19 mouse cellular contexts compared by ENCODE assay signal in the genomic region with DNA sequence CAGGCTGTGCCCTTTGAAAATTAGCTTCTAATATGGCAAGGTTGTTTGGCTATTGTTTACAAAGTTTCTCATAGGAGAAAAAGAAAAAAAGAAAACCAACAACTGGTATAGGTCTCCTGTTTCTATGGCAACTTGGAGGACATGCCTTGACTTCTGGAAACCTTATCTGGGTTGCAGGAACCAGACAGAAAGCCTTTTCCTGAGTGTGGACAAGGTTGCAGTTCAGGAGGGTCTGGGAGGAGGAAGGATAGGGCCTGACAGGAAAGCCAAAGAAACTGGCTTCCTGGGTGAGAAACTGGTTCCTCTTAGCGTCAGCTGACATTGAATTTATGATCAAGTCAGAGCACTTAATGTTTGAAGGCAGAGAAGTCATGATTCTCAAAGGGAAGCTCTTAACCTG.
"Had no signal": no experiment of that assay in that cellular context is flagged by ENCODE, and none has a peak within 500 bp of the region (broad histone marks: within the 10 kb centered on the region; RNA-seq: fewer than 3 reads in every experiment).

No protein-coding gene starts in this region.

- H3K9me3 ChIP-seq: liver, embryonic 12.5 days; midbrain, embryonic 12.5 days; neural tube, embryonic 13.5 days; neural tube, embryonic 15.5 days had no signal

- ATAC-seq: liver, embryonic 12.5 days; midbrain, embryonic 16.5 days had no signal

- H3K27ac ChIP-seq: liver, embryonic 12.5 days; liver, embryonic 14.5 days; midbrain, embryonic 12.5 days; neural tube, embryonic 13.5 days; neural tube, embryonic 15.5 days had no signal

- H3K27me3 ChIP-seq: liver, embryonic 12.5 days; midbrain, embryonic 12.5 days; neural tube, embryonic 13.5 days; neural tube, embryonic 15.5 days had no signal

- H3K36me3 ChIP-seq: liver, embryonic 12.5 days; midbrain, embryonic 12.5 days; neural tube, embryonic 13.5 days; neural tube, embryonic 15.5 days had no signal

- H3K4me1 ChIP-seq: liver, embryonic 12.5 days; midbrain, embryonic 12.5 days; neural tube, embryonic 13.5 days; neural tube, embryonic 15.5 days had no signal

- H3K4me3 ChIP-seq: liver, embryonic 12.5 days; midbrain, embryonic 12.5 days; myocyte; neural tube, embryonic 13.5 days; neural tube, embryonic 15.5 days had no signal

- DNase-seq: lung, embryonic 14.5 days; lung, postnatal 10 days; lung, postnatal 4 days; midbrain, embryonic 14.5 days; retina, postnatal 1 day; right cerebral cortex, adult 18-20 months; right cerebral cortex, postnatal 25 days; right cerebral cortex, postnatal 4 days; spleen, adult 18-20 months; thymus, adult 2 months; thymus, postnatal 14 days; thymus, postnatal 36 days had no signal
